Mouse (Mus musculus): ENCODE measurements around the gene Polr3e. TPM values are rescaled to one million over a fixed set of nuclear protein-coding genes. Genes with fewer than 3 reads are reported as not detected.

The Polr3e gene
- total and polyA plus RNA-seq, 3 experiments, result 39.1 to 50.1 TPM; not detected in 1

- H3K4me3 ChIP-seq (ENCODE audit: control insufficient read depth in 1 of 2, insufficient read depth in 1 of 2, low read depth in 2 of 2, low read length in 2 of 2), result no peak overlapping the region
- H3K36me3 ChIP-seq (ENCODE audit: control insufficient read depth in 1 of 2, insufficient read depth in 2 of 2, low read length in 2 of 2), result peaks cover 5 to 16% of the 10 kb centered on the region in 2 experiments
- peak overlapping the region; percentile 35; the same call in 1 of the 2 replicates for H3K27ac ChIP-seq (ENCODE audit: control insufficient read depth, low read depth, low read length)
- peak; percentile 64 for DNase-seq (ENCODE audit: low read depth, low spot score)
- peaks cover 3% of the 10 kb centered on the region for H3K79me2 ChIP-seq (ENCODE audit: control insufficient read depth, insufficient read depth, low read length, poor library complexity)
- H3K27me3 ChIP-seq (ENCODE audit: control insufficient read depth in 1 of 2, insufficient read depth in 2 of 2, low read length in 2 of 2), result no peaks in the 10 kb centered on the region
- TF ChIP-seq CHD1 (IDR thresholded peaks at IDR 0.05; ENCODE audit: low read depth, low read length), result no peak
- no peak for TF ChIP-seq BHLHE40 (IDR thresholded peaks at IDR 0.05; ENCODE audit: borderline replicate concordance, low read depth, low read length)
- no peak for TF ChIP-seq CTCF (IDR thresholded peaks at IDR 0.05 in 2 of 3, conservative IDR thresholded peaks at IDR 0.05 in 1 of 3; ENCODE audit: control insufficient read depth in 1 of 3, insufficient read depth in 1 of 3, low read depth in 2 of 3, low read length in 3 of 3, poor library complexity in 1 of 3, severe bottlenecking in 1 of 3)
- no peak for TF ChIP-seq MAX (IDR thresholded peaks at IDR 0.05; ENCODE audit: low read length)
- no peak for TF ChIP-seq USF2 (IDR thresholded peaks at IDR 0.05; ENCODE audit: borderline replicate concordance in 1 of 2, insufficient read depth in 1 of 2, low read depth in 1 of 2, low read length in 2 of 2)
- TF ChIP-seq RCOR1 (IDR thresholded peaks at IDR 0.05; ENCODE audit: low read depth, low read length), result 0 out of 2 replicates have a peak, but pooled peaks have one; percentile 43
- no peak for TF ChIP-seq JUND (IDR thresholded peaks at IDR 0.05; ENCODE audit: low read depth, low read length)
- TF ChIP-seq POLR2AphosphoS2 (IDR thresholded peaks at IDR 0.05; ENCODE audit: low read length), result no peak
- no peak for TF ChIP-seq RAD21 (IDR thresholded peaks at IDR 0.05; ENCODE audit: low read depth, low read length)
- no peak for TF ChIP-seq MEF2A (IDR thresholded peaks at IDR 0.05; ENCODE audit: extremely low read depth, insufficient replicate concordance, low read depth, low read length, poor library complexity, severe bottlenecking)
- TF ChIP-seq KAT2A (conservative IDR thresholded peaks at IDR 0.05; ENCODE audit: low read depth, low read length), result no peak
- TF ChIP-seq SIN3A (IDR thresholded peaks at IDR 0.05; ENCODE audit: low read length), result peak; percentile 60
- no peak for TF ChIP-seq MAZ (IDR thresholded peaks at IDR 0.05; ENCODE audit: low read depth, low read length)
- TF ChIP-seq GATA1 (IDR thresholded peaks at IDR 0.05; ENCODE audit: low read depth, low read length), result peak; percentile 69
- no peak for TF ChIP-seq NRF1 (IDR thresholded peaks at IDR 0.05; ENCODE audit: insufficient read depth, low read depth, low read length, poor library complexity, severe bottlenecking)
- TF ChIP-seq TBP (IDR thresholded peaks at IDR 0.05; ENCODE audit: low read depth, low read length), result no peak
- peak; percentile 63; the same call in 1 of the 2 replicates for TF ChIP-seq ETS1 (IDR thresholded peaks at IDR 0.05; ENCODE audit: low read depth, low read length)
- TF ChIP-seq TAL1 (IDR thresholded peaks at IDR 0.05; ENCODE audit: low read length), result no peak
- peak; percentile 34 to 44; a peak in 1 of 4 replicates for TF ChIP-seq EP300 (IDR thresholded peaks at IDR 0.05; ENCODE audit: low read depth in 1 of 2, low read length in 2 of 2)
- TF ChIP-seq SMC3 (IDR thresholded peaks at IDR 0.05; ENCODE audit: low read depth, low read length), result no peak
- TF ChIP-seq MAFK (IDR thresholded peaks at IDR 0.05; ENCODE audit: borderline replicate concordance, low read depth, low read length), result no peak
- no peak for TF ChIP-seq GABPA (IDR thresholded peaks at IDR 0.05; ENCODE audit: low read depth, low read length)
- no peak for TF ChIP-seq ZKSCAN1 (IDR thresholded peaks at IDR 0.05; ENCODE audit: low read depth, low read length)
- peak; percentile 44; the same call in 1 of the 2 replicates for TF ChIP-seq TCF12 (IDR thresholded peaks at IDR 0.05; ENCODE audit: low read depth, low read length)
- H3K4me1 ChIP-seq (ENCODE audit: control insufficient read depth in 1 of 2, insufficient read depth in 2 of 2, low read length in 2 of 2), result peaks cover 12 to 16% of the 10 kb centered on the region in 2 experiments
- no peaks in the 10 kb centered on the region for H3K9me3 ChIP-seq (replicated peaks; ENCODE audit: insufficient read depth, low read length)
- H3K9ac ChIP-seq (ENCODE audit: control insufficient read depth, low read depth, low read length, poor library complexity, severe bottlenecking), result no peak overlapping the region
Observed at GRCm38 (mm10) chr7:120969221-120969620, 51.7 kb downstream of the Polr3e start.

Data from MEL (cell line).